Mouse (Mus musculus) kidney, adult 9 months (tissue): ENCODE measurements around the gene Nup107.
"Not testable (repeated sequence)": the region's sequence is repeated elsewhere in the genome, so short reads cannot be mapped to it uniquely, and the experiment has no call there.

ENCODE experiments used
- DNase-seq: peaks from one replicate; pipeline ENCODE4 v3.0.0; 2022

Nup107 gene

GRCm38 (mm10) chr10:117714048-117714545 lies 78.4 kb downstream of the Nup107 start:
- no peak for DNase-seq

GRCm38 (mm10) chr10:117713466-117713865 lies 79.0 kb downstream of the Nup107 start:
- DNase-seq, result no peak

GRCm38 (mm10) chr10:117712871-117713270 lies 79.6 kb downstream of the Nup107 start:
- DNase-seq, result no peak

GRCm38 (mm10) chr10:117712191-117712754 lies 80.2 kb downstream of the Nup107 start:
- no peak for DNase-seq

- peak; percentile 75 for DNase-seq
These were observed 81.1 kb downstream of the Nup107 start for GRCm38 (mm10) chr10:117711408-117711807.

- peak; percentile 96 for DNase-seq
These were observed 81.8 kb downstream of the Nup107 start, which contains the start of gene Mdm2 for GRCm38 (mm10) chr10:117710604-117711141. Gene Mdm2 (minus strand): TSS chr10:117710758.

- peak; percentile 84 for DNase-seq
These were observed 82.4 kb downstream of the Nup107 start for GRCm38 (mm10) chr10:117709930-117710603.

GRCm38 (mm10) chr10:117709326-117709830 lies 83.1 kb downstream of the Nup107 start:
- DNase-seq, result no peak

GRCm38 (mm10) chr10:117708856-117709255 lies 83.6 kb downstream of the Nup107 start:
- DNase-seq, result no peak

GRCm38 (mm10) chr10:117708376-117708775 lies 84.1 kb downstream of the Nup107 start:
- no peak for DNase-seq

- no peak for DNase-seq
These were observed 85.2 kb downstream of the Nup107 start for GRCm38 (mm10) chr10:117707114-117707838.

GRCm38 (mm10) chr10:117706440-117706839 lies 86.1 kb downstream of the Nup107 start:
- DNase-seq, result no peak

- no peak for DNase-seq
These were observed 86.7 kb downstream of the Nup107 start for GRCm38 (mm10) chr10:117705806-117706205.

GRCm38 (mm10) chr10:117704964-117705335 lies 87.6 kb downstream of the Nup107 start:
- no peak for DNase-seq

- not testable (repeated sequence) for DNase-seq
These were observed 88.1 kb downstream of the Nup107 start for GRCm38 (mm10) chr10:117704314-117704963.

- no peak for DNase-seq
These were observed 89.0 kb downstream of the Nup107 start for GRCm38 (mm10) chr10:117703506-117703905.

GRCm38 (mm10) chr10:117702024-117702833 lies 90.3 kb downstream of the Nup107 start:
- DNase-seq, result no peak

GRCm38 (mm10) chr10:117701034-117701829 lies 91.3 kb downstream of the Nup107 start:
- no peak for DNase-seq
